Mouse (Mus musculus) liver, embryonic 18 days (tissue): ENCODE measurements around the gene Gm438. TPM values are rescaled to one million over a fixed set of nuclear protein-coding genes. Genes with fewer than 3 reads are reported as not detected.

ENCODE experiments used
- polyA plus RNA-seq: library from polyadenylated mRNA; depleted of rRNA; stranded (reverse); fragments of >200 nt; gene quantifications from 2 replicates; pipeline ENCODE4 v1.2.3, GENCODE M21; 2012; rRNA removed

Gm438 gene
- not detected in 2 replicates for polyA plus RNA-seq

GRCm38 (mm10) chr4:144786483-144786882 is at the start of gene Gm438:
Gene Gm438, minus strand, starts transcription at chr4:144786583.

Other genes with a start within 250 kb of the Gm438 start
- gene Gm13124, start 221.4 kb downstream of the Gm438 start, polyA plus RNA-seq, result not detected in 2 replicates
- gene Aadacl4, start 172.9 kb downstream of the Gm438 start, polyA plus RNA-seq, result not detected in 2 replicates
- not detected in 2 replicates for gene Gm436, start 100.2 kb downstream of the Gm438 start, polyA plus RNA-seq
- gene Gm13178, start 65.2 kb downstream of the Gm438 start, polyA plus RNA-seq, result not detected in 2 replicates
- gene Dhrs3, start 106.2 kb upstream of the Gm438 start, polyA plus RNA-seq, result 44.6 and 48.5 TPM in 2 replicates